Mouse (Mus musculus) liver, adult 2 months (tissue): ENCODE measurements around the gene Klf13.

ENCODE experiments used
- CTCF ChIP-seq: fragments of 200-500 bp; IDR thresholded peaks from 2 replicates; pipeline ENCODE4 v1.5.1; 2011; ENCODE audit warnings: low read depth, low read length, control low read depth
- POLR2A ChIP-seq: fragments of 200-500 bp; IDR thresholded peaks from 2 replicates; pipeline ENCODE4 v1.6.1; 2011; ENCODE audit warnings: low read length, control low read depth; ENCODE audit not compliant: insufficient read depth; ENCODE audit errors: extremely low read depth

- TF ChIP-seq CTCF (no peak), POLR2A (no peak)
Measured at GRCm38 (mm10) chr7:63950931-63951607, 12.4 kb upstream of the Klf13 start.
